Mouse (Mus musculus): Measurements from ENCODE around the gene Rnf150.

DNA sequence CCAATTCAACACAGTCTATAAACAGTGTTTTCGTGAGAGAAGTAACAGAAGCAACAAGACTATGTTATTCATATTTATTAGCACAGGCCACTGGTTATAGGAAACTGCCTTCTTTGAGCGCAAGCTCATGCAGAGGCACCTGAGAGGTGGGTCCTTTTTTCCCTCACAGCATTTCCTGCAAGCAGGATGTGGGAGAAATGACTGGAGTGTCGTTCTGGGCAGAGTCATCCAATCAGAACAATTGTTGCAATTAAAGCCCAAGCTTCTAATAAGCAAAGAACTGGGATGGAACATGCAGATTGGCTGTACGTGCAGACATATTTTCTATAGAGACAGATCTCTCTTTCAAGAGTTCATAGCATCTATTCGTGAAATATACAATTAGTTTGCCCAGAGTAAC is 2.1 kb downstream of the Rnf150 start:
- TF ChIP-seq POLR2A (IDR thresholded peaks at IDR 0.05; ENCODE audit: control insufficient read depth, extremely low read depth, insufficient read depth, low read length, poor library complexity) (no peak), CTCF (IDR thresholded peaks at IDR 0.05; ENCODE audit: borderline replicate concordance, control insufficient read depth, extremely low read depth, insufficient read depth, low read length, poor library complexity) (no peak)
